Mouse (Mus musculus) heart, adult 18-20 months (tissue): ENCODE results near the gene T2. TPM values are rescaled to one million over a fixed set of nuclear protein-coding genes. Genes with fewer than 3 reads are reported as not detected.
A peak's percentile ranks its signal among the peaks of the same experiment; 100 is the strongest.
"Not testable (repeated sequence)": the region's sequence is repeated elsewhere in the genome, so short reads cannot be mapped to it uniquely, and the experiment has no call there.

Experiments used
- DNase-seq, 2 experiments: peaks; one replicate each; pipeline ENCODE4 v3.0.0; 2021 to 2022; ENCODE audit warnings: mixed read lengths in 1 of 2
- long read RNA-seq, 2 experiments: library from polyadenylated mRNA; stranded (forward); transcript quantifications; one replicate each; pipeline ENCODE4 v2.0.0; 2021
- total RNA-seq, 2 experiments: library from RNA; stranded (reverse); gene quantifications; 2 replicates each; pipeline ENCODE4 v1.2.3; 2021

T2 gene
- under 1 TPM; 0.59 to 0.65 TPM for total RNA-seq
- long read RNA-seq, experiment 1 = 0 reads
- long read RNA-seq, experiment 2, partial matches to known transcripts = 0 of 1 reads
- long read RNA-seq, experiment 2, other reads (novel, unspliced or antisense) = 1 of 1 reads

GRCm38 (mm10) chr17:8355692-8356091 is at the start of gene T2:
Gene T2, plus strand, starts transcription at chr17:8355992.
- no peak for DNase-seq

- peak; percentile 96 to 99 for DNase-seq
Observed at GRCm38 (mm10) chr17:8310838-8311614, 44.8 kb upstream of the T2 start, which contains the start of gene Sft2d1. Gene Sft2d1, plus strand, starts transcription at chr17:8311102.

- peak in 1 of 2 experiments; percentile 38 for DNase-seq
Observed at GRCm38 (mm10) chr17:8311751-8312150, 44.0 kb upstream of the T2 start.

GRCm38 (mm10) chr17:8313976-8314375 is 41.8 kb upstream of the T2 start:
- no peak for DNase-seq

GRCm38 (mm10) chr17:8316251-8316650 is 39.5 kb upstream of the T2 start:
- no peak for DNase-seq

GRCm38 (mm10) chr17:8326877-8327276 is 28.9 kb upstream of the T2 start:
- not testable (repeated sequence) for DNase-seq

GRCm38 (mm10) chr17:8328511-8329174 is 27.1 kb upstream of the T2 start:
- no peak for DNase-seq

GRCm38 (mm10) chr17:8330602-8331001 is 25.2 kb upstream of the T2 start:
- no peak for DNase-seq

GRCm38 (mm10) chr17:8337159-8337558 is 18.6 kb upstream of the T2 start, which contains the start of gene Prr18:
Gene Prr18, plus strand, starts transcription at chr17:8337459.
- not testable (repeated sequence) for DNase-seq

GRCm38 (mm10) chr17:8339666-8340374 is 16.0 kb upstream of the T2 start:
- DNase-seq = no peak

GRCm38 (mm10) chr17:8340407-8341359 is 15.1 kb upstream of the T2 start:
- DNase-seq = peak in 1 of 2 experiments; percentile 29

GRCm38 (mm10) chr17:8341360-8341963 is 14.3 kb upstream of the T2 start:
- no peak for DNase-seq

GRCm38 (mm10) chr17:8342706-8343105 is 13.1 kb upstream of the T2 start:
- no peak for DNase-seq

GRCm38 (mm10) chr17:8343416-8343815 is 12.4 kb upstream of the T2 start:
- peak; percentile 7 to 12 for DNase-seq

- no peak for DNase-seq
Observed at GRCm38 (mm10) chr17:8347765-8348285, 8.0 kb upstream of the T2 start.

GRCm38 (mm10) chr17:8348941-8349340 is 6.9 kb upstream of the T2 start:
- no peak for DNase-seq

- DNase-seq = no peak
Observed at GRCm38 (mm10) chr17:8351088-8351487, 4.7 kb upstream of the T2 start.

- DNase-seq = no peak
Observed at GRCm38 (mm10) chr17:8357498-8357897, 1.7 kb downstream of the T2 start.

GRCm38 (mm10) chr17:8360876-8361275 is 5.1 kb downstream of the T2 start:
- no peak for DNase-seq

GRCm38 (mm10) chr17:8361281-8362103 is 5.7 kb downstream of the T2 start:
- DNase-seq = no peak
